Mouse (Mus musculus): Measurements from ENCODE around the gene Spon1. TPM values are rescaled to one million over a fixed set of nuclear protein-coding genes. Genes with fewer than 3 reads are reported as not detected.

The Spon1 gene
- 38.2 and 38.7 TPM in 2 replicates for polyA plus RNA-seq (2012; rRNA removed)

DNA sequence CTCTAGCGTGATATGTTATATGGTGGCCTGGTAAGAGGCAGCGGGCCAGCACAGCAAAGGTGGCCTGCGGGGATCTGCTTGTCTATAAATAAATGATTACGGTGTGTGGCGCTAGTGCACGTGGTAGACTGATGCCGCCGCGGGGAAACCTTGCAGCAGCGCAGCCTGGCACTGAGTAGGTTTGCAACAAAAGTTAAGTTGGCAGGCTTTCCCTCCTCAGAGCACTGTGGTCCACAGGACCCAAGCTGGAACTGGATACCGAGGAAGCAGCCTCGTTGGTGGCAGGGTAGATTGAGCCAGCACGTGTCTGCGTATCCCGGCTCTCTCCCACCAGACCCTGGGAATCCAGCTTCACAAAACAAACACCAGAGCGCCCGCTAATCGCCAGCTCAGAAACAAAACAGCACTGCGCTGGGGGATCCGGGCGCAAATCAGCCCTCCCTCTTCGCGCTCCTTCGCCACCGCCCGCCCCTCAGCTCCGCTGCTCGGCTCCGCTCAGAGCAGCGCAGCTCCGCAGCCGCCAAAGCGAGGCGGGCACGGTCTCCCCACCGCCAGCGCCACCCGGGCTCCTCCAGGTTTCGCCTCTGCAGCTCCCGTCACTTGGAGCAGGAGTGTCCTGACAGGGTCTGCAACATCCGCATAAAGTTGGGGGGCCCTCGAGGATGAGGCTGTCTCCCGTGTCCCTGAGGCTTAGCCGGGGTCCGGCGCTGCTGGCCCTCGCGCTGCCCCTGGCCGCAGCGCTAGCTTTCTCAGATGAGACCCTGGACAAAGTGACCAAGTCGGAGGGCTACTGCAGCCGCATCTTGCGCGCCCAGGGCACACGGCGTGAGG lies at the start of gene Spon1:
Gene Spon1 (plus strand): TSS at position 332 of the 831 bp plus-strand sequence.
- DNase-seq, result peak; percentile 82
- H3K27me3 ChIP-seq (ENCODE audit: control insufficient read depth, insufficient read depth, low read length), result no peaks in the 10 kb centered on the region

DNA sequence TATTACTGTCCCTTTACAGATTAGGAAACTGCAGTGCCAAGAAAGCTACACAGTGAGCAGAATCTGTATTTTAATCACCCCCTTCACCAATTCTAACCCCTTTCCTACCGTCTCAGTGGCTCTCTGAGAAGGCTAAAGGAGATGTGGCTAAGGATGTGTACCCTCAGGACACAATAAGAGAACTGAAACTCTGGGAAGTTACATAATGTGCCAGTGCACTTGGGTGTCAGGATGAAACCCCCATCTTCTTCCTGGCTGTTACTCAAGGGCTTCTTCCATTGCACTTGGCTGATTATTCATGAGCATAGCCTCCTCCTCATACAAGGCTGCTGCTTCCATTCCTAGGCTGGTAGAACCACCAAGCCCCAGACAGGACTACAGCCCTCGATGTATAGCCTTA lies 43.8 kb upstream of the Spon1 start:
- no peak for DNase-seq
- WGBS, result 89% methylated on average over 2 of the region's 2 CpGs
- H3K27me3 ChIP-seq (ENCODE audit: control insufficient read depth, insufficient read depth, low read length), result no peaks in the 10 kb centered on the region
- TF ChIP-seq POLR2A (IDR thresholded peaks at IDR 0.05; ENCODE audit: borderline replicate concordance, insufficient read depth, low read length), result no peak
- TF ChIP-seq CTCF (IDR thresholded peaks at IDR 0.05; ENCODE audit: borderline replicate concordance, insufficient read depth, low read depth, low read length), result no peak
- H3K4me3 ChIP-seq (replicated peaks; ENCODE audit: insufficient read depth, low read depth, low read length), result no peak overlapping the region
- no peaks in the 10 kb centered on the region for H3K4me1 ChIP-seq (ENCODE audit: control insufficient read depth, insufficient read depth, low read length)
- no peak overlapping the region for H3K27ac ChIP-seq (ENCODE audit: insufficient read depth, low read length)

More for the DNA sequence above, at the start of gene Spon1:
- H3K27ac ChIP-seq (ENCODE audit: insufficient read depth, low read length), result peak within 1 kb of the TSS; percentile 53
- TF ChIP-seq CTCF (IDR thresholded peaks at IDR 0.05; ENCODE audit: borderline replicate concordance, insufficient read depth, low read depth, low read length) (no peak), POLR2A (IDR thresholded peaks at IDR 0.05; ENCODE audit: borderline replicate concordance, insufficient read depth, low read length) (peak; percentile 41; the same call in 1 of the 2 replicates)
- H3K4me1 ChIP-seq (ENCODE audit: control insufficient read depth, insufficient read depth, low read length), result peaks cover 5% of the 10 kb centered on the region; the same call in 1 of the 2 replicates
- WGBS, result under 1% methylated on average over 56 of the region's 56 CpGs
- peak within 1 kb of the TSS; percentile 75 for H3K4me3 ChIP-seq (replicated peaks; ENCODE audit: insufficient read depth, low read depth, low read length)

DNA sequence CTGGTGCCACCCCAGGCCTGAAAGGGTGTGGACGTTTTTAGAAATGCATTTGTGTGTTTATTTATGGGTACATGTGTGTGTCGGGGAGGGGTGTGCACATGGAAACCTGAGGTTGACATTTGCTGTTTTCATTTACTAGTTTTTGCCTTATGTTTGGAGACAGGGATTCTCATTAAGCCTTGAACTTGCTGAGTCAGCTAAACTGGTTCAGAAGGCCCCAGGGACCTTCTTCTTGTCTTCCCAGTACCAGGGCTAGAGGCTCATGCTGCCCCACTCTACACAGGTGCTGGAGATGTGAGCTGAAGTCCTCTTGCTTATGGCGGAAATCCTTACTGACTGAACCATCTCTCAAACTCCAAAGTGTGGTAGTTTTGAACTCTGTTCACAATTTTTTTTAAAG lies 41.9 kb upstream of the Spon1 start:
- WGBS, result 84% methylated on average over 3 of the region's 3 CpGs
- no peak for DNase-seq
- no peaks in the 10 kb centered on the region for H3K4me1 ChIP-seq (ENCODE audit: control insufficient read depth, insufficient read depth, low read length)
- no peak overlapping the region for H3K27ac ChIP-seq (ENCODE audit: insufficient read depth, low read length)
- H3K4me3 ChIP-seq (replicated peaks; ENCODE audit: insufficient read depth, low read depth, low read length), result no peak overlapping the region
- TF ChIP-seq POLR2A (IDR thresholded peaks at IDR 0.05; ENCODE audit: borderline replicate concordance, insufficient read depth, low read length) (no peak), CTCF (IDR thresholded peaks at IDR 0.05; ENCODE audit: borderline replicate concordance, insufficient read depth, low read depth, low read length) (no peak)
- H3K27me3 ChIP-seq (ENCODE audit: control insufficient read depth, insufficient read depth, low read length), result no peaks in the 10 kb centered on the region

DNA sequence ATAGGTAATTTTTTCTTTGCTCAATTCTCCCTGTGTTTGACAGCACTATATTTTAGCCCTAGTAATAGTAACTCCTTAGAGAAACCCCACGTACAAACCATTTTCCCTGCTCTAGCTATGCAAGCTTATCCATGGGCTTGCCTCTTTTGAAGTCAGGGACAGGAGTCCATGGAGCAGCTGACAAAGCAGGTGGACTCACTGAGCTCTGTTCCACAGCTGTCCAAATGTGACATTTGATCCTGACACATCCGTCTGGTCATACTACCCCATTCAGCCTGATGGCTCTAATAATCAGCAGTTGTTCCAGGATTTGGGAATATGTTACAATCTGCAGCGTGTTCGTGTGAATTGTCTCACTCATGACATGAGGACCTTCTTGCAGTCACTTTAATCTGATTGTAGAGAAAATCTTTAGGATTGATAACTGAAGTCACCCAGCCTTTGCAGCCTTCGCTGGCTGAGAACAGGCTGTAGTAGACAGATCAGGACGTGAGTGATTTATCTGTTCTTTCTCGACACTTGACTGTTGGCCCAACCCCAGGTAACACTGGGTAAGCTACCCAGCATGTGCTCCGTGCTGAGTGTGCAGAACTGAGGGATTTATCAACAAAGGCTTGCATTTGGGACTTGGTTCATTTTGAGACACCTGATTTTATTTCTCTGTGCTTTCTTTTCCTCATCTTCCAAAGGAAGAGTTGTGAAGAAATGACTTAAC lies 37.6 kb upstream of the Spon1 start:
- TF ChIP-seq CTCF (IDR thresholded peaks at IDR 0.05; ENCODE audit: borderline replicate concordance, insufficient read depth, low read depth, low read length), result no peak
- Histone ChIP-seq H3K27me3 (ENCODE audit: control insufficient read depth, insufficient read depth, low read length) (no peaks in the 10 kb centered on the region), H3K4me3 (replicated peaks; ENCODE audit: insufficient read depth, low read depth, low read length) (no peak overlapping the region), H3K4me1 (ENCODE audit: control insufficient read depth, insufficient read depth, low read length) (no peaks in the 10 kb centered on the region), H3K27ac (ENCODE audit: insufficient read depth, low read length) (no peak overlapping the region)
- 60% methylated on average over 8 of the region's 8 CpGs for WGBS
- no peak for DNase-seq

DNA sequence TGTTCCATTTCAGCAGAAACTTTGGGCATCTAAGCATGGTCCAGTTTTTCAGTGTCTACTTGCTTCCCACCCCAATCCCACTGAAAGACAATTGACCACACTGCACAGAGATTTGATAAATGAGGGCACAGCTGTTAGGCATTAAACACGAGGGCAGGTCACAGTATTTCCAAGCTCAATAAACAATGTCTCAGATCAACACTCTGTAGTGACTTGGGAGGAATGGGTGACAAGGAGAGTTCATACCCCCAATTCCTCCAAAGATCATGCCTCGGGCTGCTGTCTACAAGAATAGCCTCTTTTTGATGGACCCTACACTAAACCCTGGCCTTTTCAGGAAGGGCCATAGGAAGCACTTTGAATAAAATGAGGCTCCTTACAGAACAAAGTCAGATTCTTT lies 36.9 kb upstream of the Spon1 start:
- DNase-seq, result no peak
- Histone ChIP-seq H3K4me1 (ENCODE audit: control insufficient read depth, insufficient read depth, low read length) (no peaks in the 10 kb centered on the region), H3K27ac (ENCODE audit: insufficient read depth, low read length) (no peak overlapping the region), H3K27me3 (ENCODE audit: control insufficient read depth, insufficient read depth, low read length) (no peaks in the 10 kb centered on the region), H3K4me3 (replicated peaks; ENCODE audit: insufficient read depth, low read depth, low read length) (no peak overlapping the region)
- TF ChIP-seq CTCF (IDR thresholded peaks at IDR 0.05; ENCODE audit: borderline replicate concordance, insufficient read depth, low read depth, low read length) (no peak), POLR2A (IDR thresholded peaks at IDR 0.05; ENCODE audit: borderline replicate concordance, insufficient read depth, low read length) (no peak)
- WGBS, result 80% methylated on average over 2 of the region's 2 CpGs

DNA sequence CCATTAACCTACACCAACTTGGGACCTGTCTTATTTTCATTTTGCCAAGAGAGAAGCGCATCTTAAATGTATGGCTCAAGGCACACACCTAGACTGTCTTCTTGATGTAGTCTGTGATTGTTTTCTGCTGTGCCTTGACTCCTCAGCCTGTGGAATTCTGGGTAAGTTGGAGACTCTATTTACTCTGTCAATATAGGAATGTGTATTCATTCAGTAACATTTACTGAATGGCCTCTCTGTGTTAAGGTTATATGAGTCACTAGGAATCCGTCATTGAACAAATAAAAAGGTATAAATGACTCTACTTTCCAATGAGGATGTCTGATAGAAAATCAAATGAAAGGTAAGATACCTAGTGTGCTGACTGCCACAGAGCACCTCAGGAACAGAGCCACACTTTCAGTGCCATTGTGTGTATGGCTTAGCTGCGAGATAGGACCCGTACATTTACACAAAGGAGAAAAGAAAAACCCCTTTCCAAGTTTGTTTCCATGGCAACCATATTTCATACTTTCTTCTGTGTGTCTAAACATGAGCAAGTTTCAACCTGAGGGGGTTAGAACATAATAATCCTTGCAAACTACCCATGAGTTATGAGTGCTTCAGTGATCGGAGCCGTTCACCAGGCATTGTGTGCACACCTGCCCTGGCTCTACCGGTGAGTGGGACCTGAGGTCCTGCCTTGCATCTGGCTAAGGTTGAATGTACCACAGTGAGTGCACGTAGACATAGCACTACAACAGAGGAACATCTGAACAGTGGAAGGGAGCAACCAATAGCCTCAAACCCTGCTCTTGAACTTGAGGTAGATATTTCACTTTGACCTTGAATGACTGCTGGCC lies 35.2 kb upstream of the Spon1 start:
- H3K27me3 ChIP-seq (ENCODE audit: control insufficient read depth, insufficient read depth, low read length), result no peaks in the 10 kb centered on the region
- H3K4me3 ChIP-seq (replicated peaks; ENCODE audit: insufficient read depth, low read depth, low read length), result no peak overlapping the region
- no peak for DNase-seq
- H3K27ac ChIP-seq (ENCODE audit: insufficient read depth, low read length), result no peak overlapping the region
- TF ChIP-seq CTCF (IDR thresholded peaks at IDR 0.05; ENCODE audit: borderline replicate concordance, insufficient read depth, low read depth, low read length) (no peak), POLR2A (IDR thresholded peaks at IDR 0.05; ENCODE audit: borderline replicate concordance, insufficient read depth, low read length) (no peak)
- no peaks in the 10 kb centered on the region for H3K4me1 ChIP-seq (ENCODE audit: control insufficient read depth, insufficient read depth, low read length)
- 95% methylated on average over 8 of the region's 8 CpGs for WGBS

DNA sequence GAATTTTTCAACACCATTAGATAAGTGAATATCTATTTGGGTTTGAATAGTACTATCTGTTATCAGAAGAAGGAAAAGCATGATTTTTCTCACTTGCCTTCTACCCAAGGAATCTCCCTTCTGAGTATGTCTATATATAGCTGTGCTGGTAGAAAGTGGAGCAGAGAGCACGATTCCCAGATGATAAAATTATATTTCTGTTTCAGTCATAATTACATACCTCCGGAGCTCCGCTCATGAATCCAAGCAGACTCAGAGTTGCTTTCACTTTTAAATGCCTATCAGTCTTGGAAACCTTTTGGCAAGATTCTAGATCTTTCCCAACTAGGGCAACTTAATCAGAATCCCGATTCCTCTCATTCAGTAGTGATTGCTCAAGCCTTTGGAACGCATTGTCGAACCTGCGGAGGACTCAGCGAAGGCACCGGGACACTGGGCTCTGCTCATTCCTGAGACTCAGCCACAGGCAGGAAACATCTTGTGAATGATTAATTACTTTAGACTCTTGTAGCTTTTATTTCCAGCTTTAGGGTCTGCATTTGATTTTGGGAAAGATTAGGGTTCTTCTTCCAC lies 27.9 kb upstream of the Spon1 start:
- DNase-seq, result no peak
- Histone ChIP-seq H3K27ac (ENCODE audit: insufficient read depth, low read length) (no peak overlapping the region), H3K4me3 (replicated peaks; ENCODE audit: insufficient read depth, low read depth, low read length) (no peak overlapping the region), H3K4me1 (ENCODE audit: control insufficient read depth, insufficient read depth, low read length) (no peaks in the 10 kb centered on the region), H3K27me3 (ENCODE audit: control insufficient read depth, insufficient read depth, low read length) (no peaks in the 10 kb centered on the region)
- TF ChIP-seq CTCF (IDR thresholded peaks at IDR 0.05; ENCODE audit: borderline replicate concordance, insufficient read depth, low read depth, low read length), result no peak
- no peak for TF ChIP-seq POLR2A (IDR thresholded peaks at IDR 0.05; ENCODE audit: borderline replicate concordance, insufficient read depth, low read length)
- 78% methylated on average over 9 of the region's 9 CpGs for WGBS

Measured in cerebellum, adult 2 months (tissue).